Mouse (Mus musculus) telencephalon, adult 2 months (tissue): ENCODE measurements around the gene Lrmda.

Experiments
- DNase-seq: peaks from one replicate; pipeline ENCODE4 v3.0.0-alpha.2; 2011; ENCODE audit warnings: low read depth, low spot score

Gene Lrmda

DNA sequence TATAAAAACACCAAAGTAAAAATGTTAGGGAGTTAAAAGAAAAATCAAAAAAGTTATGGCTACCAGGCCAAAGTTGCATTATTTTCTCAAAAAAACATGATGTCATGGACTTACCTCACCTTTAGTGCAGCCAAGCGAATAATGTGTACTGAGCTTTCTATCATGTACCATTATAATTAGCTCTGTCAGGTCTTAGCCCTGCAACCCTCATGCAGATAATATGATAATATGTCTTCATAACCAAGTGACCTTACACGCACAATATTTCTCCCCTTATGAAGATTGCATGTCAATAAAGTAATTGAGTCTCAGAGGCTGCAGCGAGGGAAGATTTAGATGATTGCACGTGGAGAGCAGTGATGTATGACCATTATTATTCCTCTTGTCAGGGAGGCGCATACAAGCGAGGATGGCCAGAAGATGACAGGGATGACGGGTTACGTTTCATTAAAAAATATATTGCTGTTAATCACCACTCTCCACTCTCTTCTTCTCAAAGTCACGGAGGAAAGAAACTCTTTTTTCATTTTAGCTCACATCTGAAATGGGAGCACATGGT lies 911.1 kb downstream of the Lrmda start:
- DNase-seq, result no peak

DNA sequence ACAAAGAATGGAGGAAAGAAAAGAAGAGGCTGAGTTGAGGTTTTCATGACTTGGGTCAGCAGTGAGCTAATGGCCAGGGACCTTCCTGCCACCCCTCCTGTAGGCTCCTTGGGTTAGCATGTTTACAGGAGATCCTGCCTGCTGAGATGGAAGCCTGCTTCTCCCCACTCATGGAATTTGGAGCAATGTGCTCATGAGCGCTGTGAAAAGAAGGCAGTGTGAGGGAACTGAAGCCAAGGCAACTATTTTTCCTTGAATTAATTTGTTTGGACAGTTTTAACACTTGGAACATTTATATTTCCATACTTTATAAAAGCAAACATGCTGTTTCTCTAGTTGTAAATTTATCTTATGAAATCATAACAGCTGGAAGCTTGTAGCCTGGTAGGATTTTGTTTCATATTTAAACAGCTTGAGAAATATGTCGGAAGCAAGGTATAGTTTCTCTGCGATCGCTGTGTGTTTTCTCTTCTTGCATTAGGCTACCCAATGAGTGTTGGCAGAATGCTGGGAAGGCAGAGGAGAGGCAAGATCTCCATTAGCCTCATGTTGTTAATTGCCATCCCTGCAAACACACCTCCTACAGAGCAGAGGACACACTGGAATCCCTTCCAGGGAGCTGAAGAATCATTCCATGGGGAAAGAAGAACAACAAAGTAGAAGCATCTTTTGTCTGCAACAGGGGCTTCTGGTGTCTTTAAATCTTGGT lies 911.8 kb downstream of the Lrmda start:
- DNase-seq, result no peak

DNA sequence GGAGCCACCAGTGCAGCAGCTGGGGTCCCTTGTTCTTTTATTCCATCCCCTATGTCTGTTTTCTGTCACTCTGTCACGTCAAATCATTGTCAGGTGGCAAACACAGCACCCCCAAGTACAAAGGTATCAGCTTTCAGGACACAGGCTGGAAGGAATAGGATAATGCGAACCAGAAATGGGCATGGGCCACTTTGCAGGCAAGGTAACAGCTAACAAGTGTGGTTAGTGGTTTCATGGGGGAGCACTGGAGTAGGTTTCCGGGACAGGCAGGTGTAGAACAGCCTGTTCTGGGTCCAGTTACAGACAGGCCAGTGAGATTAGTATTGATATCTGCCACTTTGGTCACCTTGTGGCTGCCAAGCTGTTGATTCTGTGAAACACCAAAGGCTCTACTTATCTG lies 917.2 kb downstream of the Lrmda start:
- DNase-seq, result no peak

DNA sequence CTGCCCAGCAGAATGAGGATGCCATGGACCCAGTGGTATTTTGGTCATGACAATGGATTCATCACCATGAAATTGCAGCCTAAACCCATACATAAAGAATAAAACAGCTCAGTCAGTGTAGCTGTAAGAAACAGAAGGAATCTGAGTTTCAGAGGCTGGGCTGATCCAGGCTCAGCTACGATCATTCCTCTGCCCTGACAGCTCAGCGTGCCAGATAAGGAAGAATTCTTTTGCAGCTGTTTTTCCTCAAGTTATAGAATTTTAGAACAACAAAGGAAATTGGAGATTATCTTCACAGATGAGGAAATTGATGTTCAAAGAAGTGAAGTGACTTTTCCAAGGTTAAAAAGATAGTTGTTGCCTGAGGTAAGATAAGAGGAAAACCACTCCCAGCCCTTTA lies 921.1 kb downstream of the Lrmda start:
- DNase-seq, result no peak

DNA sequence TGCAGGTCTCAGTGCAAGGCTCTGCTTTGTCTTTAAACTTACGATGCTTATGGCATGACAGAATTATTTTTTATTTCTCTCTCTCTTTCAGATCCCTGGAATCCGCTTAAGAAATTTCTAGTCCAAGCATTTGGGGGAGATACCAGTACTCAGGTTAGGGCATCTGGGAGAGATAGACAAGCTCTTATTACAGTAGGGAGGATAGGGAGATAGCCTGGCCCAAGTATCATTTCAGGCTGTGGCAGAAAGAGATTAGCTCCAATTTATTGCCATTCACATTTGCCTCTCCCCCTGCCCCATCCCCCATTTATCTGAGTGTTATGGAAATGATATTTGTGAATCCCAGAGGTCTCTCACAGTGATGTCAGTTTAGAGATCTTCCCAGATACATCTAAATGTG lies 923.1 kb downstream of the Lrmda start:
- no peak for DNase-seq

DNA sequence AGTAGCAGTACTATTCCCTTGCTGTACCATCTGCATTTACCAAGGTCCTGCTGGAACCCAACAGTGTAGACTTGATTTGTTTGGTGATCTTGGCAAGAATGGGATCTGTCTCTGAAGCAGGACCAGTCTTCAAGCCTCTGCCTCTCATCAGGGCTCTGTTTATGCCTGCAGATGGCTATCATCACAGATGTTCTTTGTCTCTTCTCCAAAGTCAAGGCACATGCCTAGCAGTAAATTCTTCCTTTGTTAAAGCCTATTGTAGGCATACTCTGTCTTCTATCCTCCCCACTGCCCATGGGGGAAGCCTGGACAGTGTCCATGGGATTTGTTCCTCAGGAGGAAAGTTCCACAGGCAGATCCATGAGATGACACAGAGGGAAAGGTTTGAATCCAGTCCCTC lies 930.0 kb downstream of the Lrmda start:
- DNase-seq, result peak; percentile 54

DNA sequence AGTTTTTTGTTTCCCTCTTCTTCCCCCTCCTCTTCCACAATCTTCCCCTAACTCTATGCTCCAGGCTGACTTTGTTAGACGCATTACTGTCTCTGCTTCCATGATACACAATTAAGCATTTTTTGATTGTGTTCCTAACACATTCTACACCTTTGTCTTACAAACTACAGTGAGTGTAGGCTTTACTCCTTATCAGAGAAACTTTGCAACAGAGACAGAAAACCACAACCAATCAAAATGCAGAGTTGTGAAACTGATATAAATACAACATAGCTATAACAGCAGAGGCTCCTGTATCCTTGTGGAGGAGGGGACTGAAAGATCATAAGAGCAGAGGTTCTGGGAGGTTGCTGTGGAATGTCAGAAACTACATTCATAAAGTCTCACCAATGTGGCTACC lies 933.5 kb downstream of the Lrmda start:
- DNase-seq, result no peak

DNA sequence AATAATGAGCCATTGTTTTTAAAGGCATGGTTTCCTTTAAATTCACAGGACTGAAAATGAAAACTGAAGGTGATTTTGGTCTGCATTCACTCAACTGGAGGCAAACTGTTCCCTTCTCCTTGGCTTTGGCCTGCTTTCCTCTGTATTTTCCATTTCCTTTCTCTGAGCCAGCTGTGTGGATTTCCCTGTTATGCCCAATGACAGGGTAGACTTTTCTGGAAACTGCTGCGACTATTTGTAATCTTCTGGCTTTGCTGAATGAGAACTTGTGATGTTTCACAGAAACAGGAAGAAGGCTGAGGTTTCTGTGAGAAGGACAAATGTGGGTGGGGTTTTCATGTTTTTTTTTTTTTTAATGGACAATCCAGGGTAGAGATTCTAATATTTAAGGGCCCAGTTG lies 940.7 kb downstream of the Lrmda start:
- DNase-seq, result no peak

DNA sequence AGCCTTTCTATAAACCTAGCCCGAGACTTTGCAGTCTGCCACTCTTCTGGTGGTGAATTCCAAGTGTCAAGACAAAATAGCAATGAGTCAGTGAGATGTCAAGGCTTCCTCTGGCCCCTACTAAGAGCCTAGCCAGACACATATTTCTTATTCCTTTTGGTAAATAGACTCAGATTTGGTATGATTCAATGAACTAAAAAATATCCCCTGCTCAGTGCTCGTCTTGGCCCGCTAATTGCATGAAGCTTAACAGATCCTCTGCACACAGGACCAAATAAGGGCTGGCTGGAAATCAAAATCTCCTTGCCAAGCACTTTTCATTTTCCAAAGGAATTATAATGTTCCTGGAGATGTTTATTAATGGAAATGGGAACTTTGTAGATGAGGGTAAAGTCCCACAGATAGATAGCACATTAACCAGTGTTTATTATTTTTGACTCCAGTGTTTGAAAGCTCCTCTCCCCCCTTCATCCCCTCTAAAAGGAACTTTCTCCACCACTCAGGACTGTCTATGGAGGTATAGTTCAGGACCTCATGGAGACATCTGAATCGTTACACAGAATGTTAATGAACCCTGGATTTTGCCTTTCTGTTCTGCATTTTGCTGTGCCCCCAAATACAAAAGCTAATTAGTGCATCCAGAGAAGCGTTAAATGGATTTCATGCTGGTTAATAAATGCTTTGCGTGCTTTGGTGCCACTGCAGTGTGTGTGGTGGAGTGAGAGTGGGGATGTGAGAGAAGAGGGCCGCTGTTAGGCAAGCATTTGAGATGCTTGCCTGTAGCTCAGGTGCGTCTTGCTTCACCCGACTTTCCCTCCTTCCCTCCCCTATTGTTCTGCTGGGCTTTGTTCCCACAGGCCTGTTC lies 945.5 kb downstream of the Lrmda start:
- DNase-seq, result no peak

DNA sequence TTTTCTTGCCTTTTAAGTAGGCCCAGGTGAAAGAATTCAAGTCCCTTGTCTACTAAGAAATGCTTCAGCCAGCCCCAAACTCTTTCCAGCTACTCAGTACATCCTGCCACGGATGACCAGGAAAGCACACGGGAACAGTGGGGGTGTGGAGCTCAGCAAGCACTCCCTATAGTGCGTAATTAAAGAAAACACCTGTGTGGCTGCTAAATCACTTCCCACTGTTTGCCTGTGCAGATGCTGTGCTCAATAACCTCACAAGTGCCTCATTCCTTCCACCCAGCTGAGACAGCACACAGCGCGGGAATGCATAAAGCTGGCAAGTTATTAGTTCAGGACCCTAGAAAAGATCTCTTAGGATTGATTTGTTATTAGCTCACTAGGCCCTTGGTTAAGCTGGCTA lies 949.2 kb downstream of the Lrmda start:
- DNase-seq, result no peak

DNA sequence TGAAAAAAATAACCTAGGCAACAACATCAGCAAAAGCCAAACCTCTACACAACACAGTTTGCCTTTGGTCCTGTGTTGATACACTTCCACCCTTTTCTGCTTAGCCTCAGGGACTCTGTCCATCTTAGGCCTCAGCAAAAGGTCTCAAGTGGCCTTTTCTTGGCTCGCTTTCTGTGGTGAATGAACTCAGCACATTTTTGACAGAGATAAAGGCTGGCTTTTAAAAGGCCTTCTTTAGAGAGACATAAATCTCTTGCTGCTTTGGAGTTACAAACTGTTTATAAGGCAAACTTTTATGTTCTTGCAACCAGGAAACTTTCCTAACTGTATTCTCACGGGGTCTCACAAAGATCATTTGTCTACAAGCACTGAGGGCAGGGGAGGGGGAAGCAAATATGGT lies 967.2 kb downstream of the Lrmda start:
- DNase-seq, result no peak

DNA sequence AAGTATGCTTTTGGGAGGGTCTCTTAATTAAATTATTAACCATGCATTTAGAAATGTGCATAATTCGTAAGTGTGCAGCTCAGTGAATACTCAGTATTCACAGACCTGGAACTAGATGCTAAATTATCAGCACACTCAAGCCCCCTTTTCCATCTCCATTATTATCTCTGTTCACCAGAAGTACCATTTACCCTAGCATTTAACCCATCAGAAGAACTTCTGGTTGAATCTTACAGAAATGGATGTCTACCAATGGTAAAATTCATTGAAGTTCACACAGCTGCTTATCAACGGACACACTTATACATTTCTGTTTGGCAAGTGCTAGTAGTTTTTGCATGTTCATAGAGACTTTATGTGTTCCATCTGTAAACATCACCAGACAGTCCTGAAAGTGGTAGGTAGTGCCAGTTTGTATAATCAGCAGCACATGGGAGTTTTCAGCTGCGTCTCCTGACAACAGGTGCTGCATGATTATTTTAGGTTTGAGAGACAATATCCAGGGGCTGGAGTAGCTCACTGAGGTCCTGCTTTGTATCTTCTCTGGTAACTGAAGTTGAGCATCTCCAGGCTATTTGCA lies 968.7 kb downstream of the Lrmda start:
- no peak for DNase-seq

DNA sequence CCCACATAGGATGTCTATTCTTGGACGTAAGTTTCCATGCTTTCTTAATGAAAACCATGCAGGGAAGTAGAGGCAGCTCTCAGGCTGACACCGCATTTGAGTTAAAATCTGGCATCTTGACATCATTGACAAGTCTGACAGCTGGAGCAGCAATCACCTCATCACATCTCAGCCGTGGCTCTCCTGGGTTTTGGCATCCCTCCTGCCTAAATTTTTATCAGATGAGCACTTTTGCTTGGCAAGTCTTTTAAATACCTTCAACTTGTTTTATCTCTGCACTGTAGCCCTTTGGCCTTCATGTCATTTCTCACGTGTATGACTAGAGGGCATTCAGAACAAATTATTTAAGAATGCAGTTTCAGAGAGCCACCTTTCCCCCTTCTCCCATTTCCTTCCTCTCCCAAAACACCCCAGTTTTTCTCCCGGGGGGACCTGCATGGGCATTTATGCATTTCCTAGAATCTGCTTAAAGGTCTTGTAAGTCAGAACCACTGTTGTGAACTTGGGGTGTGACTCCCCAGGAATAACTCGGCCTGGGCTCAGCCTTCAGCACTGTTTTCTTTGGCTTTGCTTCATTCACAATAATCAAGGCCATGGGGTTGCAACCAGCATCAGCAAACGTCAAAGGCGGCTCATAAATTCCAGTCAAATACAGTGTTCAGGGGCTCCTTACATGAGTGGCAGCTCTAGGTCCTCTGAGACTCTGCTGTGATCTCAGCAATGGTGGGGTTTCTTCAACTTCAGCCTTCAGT lies 975.8 kb downstream of the Lrmda start:
- DNase-seq, result no peak

DNA sequence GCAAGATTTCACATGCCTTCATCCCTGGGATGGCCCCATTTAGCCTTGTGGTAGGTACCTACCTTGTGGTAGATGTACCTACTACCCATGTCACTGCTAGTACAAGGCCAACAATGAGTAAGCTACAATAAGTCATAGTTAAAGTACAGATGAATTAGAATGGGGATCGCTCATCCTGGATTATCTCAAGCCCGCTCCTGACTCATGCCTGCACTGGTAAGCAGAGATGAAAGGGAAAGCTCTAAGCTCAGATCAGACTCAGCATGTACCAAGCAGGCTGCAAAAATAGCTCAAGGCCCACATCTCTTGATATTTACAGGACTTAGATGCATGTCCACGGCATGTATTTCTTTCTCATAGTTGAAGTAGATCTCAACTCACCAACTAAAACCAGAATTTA lies 979.4 kb downstream of the Lrmda start:
- DNase-seq, result no peak

DNA sequence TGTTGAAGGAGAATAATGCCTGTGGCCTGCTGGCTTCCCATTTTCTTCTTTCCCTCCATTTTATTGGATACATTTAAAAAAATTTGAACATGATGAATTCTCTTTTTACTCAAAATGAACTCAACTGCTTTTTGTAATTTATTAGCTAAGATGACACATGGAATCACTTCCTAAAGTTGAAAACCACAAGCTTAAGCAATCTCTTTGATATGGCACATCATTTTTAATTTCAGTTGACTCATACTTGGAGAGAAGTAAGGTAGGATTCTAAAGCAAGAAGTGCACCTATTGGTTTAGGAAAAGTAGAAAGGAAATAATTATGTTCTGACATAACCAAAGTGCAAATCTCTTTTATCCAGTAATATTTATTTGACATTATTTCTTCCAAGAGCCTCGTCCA lies 992.5 kb downstream of the Lrmda start:
- no peak for DNase-seq

DNA sequence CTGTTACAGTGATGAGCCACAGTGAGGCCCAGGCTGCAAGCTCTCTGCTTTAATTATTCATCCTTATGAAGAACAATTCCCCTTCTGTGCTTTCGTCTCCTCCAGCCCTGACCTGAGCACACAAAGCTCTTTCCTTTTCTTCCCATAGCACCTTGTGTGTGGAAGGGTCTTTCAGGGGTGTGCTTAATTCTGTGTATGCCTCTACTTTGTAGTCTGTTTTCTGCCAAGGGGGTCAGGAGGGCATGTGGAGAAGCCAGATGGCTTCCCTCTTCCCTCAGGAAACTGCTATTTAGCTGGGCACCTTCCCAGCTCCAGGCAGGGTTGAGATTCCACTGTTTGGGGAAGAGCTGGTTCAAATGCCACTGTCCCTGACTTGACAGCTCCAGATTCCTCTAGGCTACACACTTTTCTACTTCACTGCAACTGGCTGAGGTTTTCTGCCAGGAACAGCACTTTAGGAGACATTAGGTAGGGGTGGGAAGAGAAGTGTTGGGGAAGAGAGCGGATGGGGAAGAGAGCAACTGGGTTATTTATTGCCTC lies 995.3 kb downstream of the Lrmda start:
- no peak for DNase-seq

DNA sequence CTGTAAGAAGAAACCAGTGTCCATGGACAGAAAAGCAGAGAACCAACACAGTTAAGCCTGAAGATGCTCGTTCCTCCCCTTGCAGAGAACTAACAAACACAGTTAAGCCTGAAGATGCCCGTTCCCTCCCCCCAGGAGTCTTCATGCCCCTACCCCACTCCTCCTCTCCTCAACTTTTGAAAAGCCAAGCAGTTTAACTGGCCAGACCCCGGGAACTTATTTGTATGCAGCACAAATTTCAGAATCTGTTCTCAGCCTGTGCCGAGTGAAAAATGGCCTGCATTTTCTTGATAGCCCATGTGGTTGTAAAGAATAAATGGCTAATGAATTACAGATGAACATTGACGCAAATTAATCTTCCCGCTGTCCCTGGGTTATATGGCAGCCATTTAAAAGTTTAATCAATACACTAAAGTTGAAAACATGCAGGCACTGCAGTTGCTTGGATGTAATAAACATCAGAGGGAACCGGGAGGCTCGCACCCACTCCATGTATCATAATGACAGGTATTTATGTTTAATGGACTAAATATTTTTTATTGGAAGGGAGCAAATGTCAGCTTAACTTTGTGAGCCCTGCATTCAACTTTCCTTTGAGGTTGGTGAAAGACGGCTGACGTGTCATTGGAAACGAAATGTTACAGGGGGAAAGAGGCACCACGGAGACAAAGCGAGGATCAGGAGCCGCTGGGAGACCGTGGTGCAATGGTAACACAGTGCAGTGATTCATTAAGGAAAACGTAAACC lies 996.0 kb downstream of the Lrmda start:
- no peak for DNase-seq

DNA sequence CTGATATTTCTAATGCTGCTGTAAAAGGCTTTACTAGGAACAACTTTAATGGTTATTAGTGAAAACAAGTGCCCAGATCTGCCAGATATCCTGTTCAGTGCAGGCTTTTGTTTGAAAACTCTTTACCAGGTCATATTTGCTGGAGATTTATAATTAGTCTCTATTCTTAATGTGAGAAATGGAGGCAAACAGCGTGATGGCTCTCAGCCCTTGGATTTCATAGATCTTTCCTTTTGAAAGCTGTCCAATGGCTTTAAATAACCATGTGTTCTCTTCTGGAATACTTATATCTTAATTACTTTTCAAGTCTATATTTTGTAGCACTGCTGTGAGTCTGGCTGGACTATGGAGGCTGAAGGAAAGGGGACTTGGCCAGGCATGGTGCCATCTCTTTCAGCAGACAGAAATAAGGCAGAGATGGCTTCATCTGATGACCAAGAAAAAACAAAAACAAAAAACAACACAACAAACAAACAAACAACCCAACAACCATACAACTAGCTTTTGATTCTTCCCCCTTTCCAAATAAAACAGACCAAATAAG lies 996.6 kb downstream of the Lrmda start:
- no peak for DNase-seq

DNA sequence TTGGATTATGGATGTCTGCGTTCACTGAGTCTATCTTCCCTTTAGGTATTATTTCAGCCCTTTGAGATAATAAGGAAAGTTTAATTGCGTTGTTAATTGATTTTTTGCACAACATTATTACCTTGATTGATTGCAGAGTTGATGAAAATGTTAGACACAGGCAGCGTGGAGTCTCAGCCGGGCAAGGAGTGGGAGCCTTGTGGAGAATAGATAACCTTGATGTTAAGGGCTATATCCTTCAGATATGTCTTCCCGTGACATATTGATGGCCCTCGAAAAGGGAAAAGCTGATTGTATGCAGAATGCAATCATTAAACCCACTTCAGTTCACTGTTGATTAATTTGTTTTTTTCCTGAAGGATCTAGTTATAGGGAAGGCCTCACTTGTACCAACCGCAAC lies 1021.5 kb downstream of the Lrmda start:
- no peak for DNase-seq

DNA sequence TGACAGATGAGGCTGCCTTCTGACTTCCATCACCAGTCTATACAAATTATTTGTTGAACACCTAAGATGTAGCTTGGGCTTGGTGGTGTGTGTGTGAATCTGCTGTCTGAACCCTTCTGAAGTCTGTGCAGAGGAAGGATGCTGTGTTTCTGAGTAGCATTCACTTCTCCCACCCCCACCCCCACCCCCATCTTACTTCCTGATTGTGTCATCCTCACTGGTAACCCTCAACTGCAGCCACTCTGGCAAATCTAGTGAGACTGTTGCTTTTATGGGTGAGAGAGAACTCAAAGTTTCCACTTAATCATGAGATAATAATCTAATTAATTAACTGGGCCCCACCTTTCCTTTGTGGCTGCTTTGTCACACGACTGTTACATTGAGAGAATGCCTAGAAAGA lies 1025.8 kb downstream of the Lrmda start:
- DNase-seq, result no peak

DNA sequence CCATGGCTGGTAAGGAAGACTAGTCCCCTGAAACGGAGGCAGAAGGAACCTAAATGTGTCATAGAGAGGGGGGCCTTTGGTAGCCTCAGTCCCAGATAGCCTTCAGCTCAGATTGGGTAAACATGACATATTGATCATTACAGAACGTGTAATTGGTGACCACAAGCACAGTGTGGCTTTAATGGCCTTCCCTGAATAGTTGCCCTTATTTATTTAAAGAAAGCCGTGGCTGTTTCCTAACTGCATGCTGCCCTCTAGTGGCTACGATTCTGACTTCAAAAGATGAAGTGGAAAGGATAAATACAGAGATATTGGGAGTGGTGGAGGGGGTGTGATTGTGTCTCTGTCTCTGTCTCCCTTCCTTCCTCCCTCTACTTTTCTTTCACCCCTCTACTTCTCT lies 1026.8 kb downstream of the Lrmda start:
- DNase-seq, result peak; percentile 19
